Mouse (Mus musculus) neural tube, embryonic 13.5 days (tissue): Measurements from ENCODE around the gene 1520401A03Rik. TPM values are rescaled to one million over a fixed set of nuclear protein-coding genes. Genes with fewer than 3 reads are reported as not detected.

ENCODE experiments used
- ATAC-seq: fragments of 200-750 bp; cut with Nextera tagmentation; 2 replicates; pipeline ENCODE4 v1.8.0; 2017; ENCODE audit warnings: low read depth, mild to moderate bottlenecking, moderate TSS enrichment, moderate library complexity
- H3K27ac ChIP-seq: fragments of 300-500 bp; sonication (generic); replicated peaks from 2 replicates; pipeline ENCODE4 v1.5.1; 2015; ENCODE audit warnings: moderate library complexity, mild to moderate bottlenecking, inconsistent platforms
- H3K27me3 ChIP-seq: fragments of 300-500 bp; sonication (generic); 2 replicates; pipeline ENCODE4 v1.6.1; 2015; ENCODE audit warnings: mild to moderate bottlenecking, inconsistent platforms
- H3K36me3 ChIP-seq: fragments of 300-500 bp; sonication (generic); 2 replicates; pipeline ENCODE4 v1.6.1; 2015; ENCODE audit warnings: mild to moderate bottlenecking, inconsistent platforms
- H3K4me1 ChIP-seq: fragments of 300-500 bp; sonication (generic); replicated peaks from 2 replicates; pipeline ENCODE4 v1.6.1; 2015; ENCODE audit warnings: inconsistent platforms
- H3K4me2 ChIP-seq: fragments of 300-500 bp; sonication (generic); 2 replicates; pipeline ENCODE4 v1.6.1; 2015; ENCODE audit warnings: inconsistent platforms, mild to moderate bottlenecking, moderate library complexity
- H3K4me3 ChIP-seq: fragments of 300-500 bp; sonication (generic); 2 replicates; pipeline ENCODE4 v1.5.1; 2015; ENCODE audit warnings: mild to moderate bottlenecking, inconsistent platforms
- H3K9ac ChIP-seq: fragments of 300-500 bp; sonication (generic); 2 replicates; pipeline ENCODE4 v1.6.1; 2015; ENCODE audit warnings: moderate library complexity, mild to moderate bottlenecking, inconsistent platforms
- H3K9me3 ChIP-seq: fragments of 300-500 bp; sonication (generic); 2 replicates; pipeline ENCODE4 v1.6.1; 2016; ENCODE audit warnings: inconsistent platforms
- WGBS: fragments of 180-500 bp; shearing (Covaris S2); methylation state at CpG from one replicate; pipeline ENCODE4 v1.1.7; 2015; 5-methylcytosine and 5-hydroxymethylcytosine counted together
- polyA plus RNA-seq: library from polyadenylated mRNA; unstranded; fragments of >200 nt; fragmentation: Nextera tagmentation; extraction: Ambion mirVana; gene quantifications from 2 replicates; pipeline ENCODE4 v1.2.1, GENCODE M21; 2015

1520401A03Rik gene
- polyA plus RNA-seq, 1 experiment from 2014 or later = 0.36 TPM

DNA sequence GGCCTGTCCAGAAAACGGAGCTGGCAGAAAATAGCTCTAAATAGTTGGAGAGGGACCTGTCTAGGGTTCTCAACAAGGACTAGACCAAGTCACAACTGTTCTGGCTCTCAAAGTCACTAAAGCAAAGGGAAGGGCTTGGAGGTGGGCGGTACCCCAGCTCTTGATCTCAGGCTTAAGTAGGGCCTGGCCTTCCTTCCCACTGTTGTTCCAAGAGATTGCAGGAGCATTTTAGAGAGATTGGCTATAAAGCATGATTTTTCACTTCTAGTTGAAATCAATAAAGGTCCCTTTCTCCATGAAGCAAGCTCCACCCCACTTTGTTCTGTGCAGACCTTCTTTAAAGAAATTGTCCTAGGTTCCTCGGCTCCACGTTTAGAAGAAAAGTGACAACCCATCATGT is 2.9 kb upstream of the 1520401A03Rik start:
- H3K27me3 ChIP-seq = no peaks in the 10 kb centered on the region
- H3K4me2 ChIP-seq = peak overlapping the region; percentile 92
- H3K36me3 ChIP-seq = no peaks in the 10 kb centered on the region
- ATAC-seq = no peak
- peak overlapping the region; percentile 72 for H3K9ac ChIP-seq
- H3K4me3 ChIP-seq = peak overlapping the region; percentile 84
- WGBS = 67% methylated on average over 4 of the region's 4 CpGs
- peaks cover 13% of the 10 kb centered on the region for H3K4me1 ChIP-seq
- H3K9me3 ChIP-seq = no peaks in the 10 kb centered on the region
- peak overlapping the region; percentile 67; the same call in 1 of the 2 replicates for H3K27ac ChIP-seq

DNA sequence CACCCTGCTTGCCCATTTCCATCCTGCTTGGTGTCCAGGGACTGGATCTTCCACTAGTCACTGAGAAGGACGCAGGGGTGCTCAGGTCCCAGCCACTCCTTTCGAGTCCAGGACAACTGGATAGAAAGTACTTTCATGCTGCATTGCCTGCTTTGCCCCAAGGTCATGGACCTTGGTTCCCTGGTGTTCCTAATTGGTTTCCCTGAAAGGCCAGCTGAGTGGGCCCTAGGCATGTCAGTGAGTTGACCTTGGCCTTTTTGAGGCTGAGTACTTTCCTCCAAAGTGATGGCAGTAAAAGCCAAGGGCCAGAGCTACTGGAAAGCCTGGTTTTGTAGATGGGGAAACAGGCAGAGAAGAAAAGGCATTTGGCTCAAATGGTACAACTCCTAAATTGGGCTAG is 697 bp downstream of the 1520401A03Rik start:
- Histone ChIP-seq H3K36me3 (no peaks in the 10 kb centered on the region), H3K4me3 (no peak overlapping the region), H3K27me3 (no peaks in the 10 kb centered on the region), H3K4me1 (peaks cover 8% of the 10 kb centered on the region), H3K9ac (no peak overlapping the region), H3K4me2 (no peak overlapping the region), H3K27ac (no peak overlapping the region), H3K9me3 (no peaks in the 10 kb centered on the region)
- no peak for ATAC-seq
- 88% methylated on average over 2 of the region's 2 CpGs for WGBS

DNA sequence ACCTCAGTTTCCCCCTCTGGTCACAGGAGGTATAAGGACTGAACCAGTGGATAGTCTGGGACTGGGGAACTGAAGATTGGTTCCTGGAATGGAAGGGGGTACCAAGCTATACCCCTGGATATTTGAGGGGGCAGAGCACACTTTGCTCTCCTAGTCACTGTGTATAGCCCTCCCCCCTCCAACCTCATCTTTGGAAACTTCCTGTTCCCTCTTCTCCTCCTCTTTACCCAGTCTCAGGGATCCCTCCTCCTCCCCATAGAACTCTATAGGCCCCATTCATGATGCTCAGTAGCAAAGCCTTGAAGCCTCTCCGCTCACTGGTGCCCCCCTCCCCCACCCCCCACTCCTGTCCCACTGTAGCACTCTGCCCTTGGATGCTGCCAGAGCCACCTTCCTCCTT is 3.1 kb downstream of the 1520401A03Rik start:
- H3K4me2 ChIP-seq = no peak overlapping the region
- H3K4me1 ChIP-seq = no peaks in the 10 kb centered on the region
- no peaks in the 10 kb centered on the region for H3K36me3 ChIP-seq
- H3K9ac ChIP-seq = no peak overlapping the region
- H3K4me3 ChIP-seq = no peak overlapping the region
- H3K27ac ChIP-seq = no peak overlapping the region
- no peaks in the 10 kb centered on the region for H3K9me3 ChIP-seq
- H3K27me3 ChIP-seq = 0 out of 2 replicates have a peak, but pooled peaks cover 1% of the 10 kb centered on the region
- ATAC-seq = no peak
- WGBS = 13% methylated on average over 1 of the region's 1 CpGs

DNA sequence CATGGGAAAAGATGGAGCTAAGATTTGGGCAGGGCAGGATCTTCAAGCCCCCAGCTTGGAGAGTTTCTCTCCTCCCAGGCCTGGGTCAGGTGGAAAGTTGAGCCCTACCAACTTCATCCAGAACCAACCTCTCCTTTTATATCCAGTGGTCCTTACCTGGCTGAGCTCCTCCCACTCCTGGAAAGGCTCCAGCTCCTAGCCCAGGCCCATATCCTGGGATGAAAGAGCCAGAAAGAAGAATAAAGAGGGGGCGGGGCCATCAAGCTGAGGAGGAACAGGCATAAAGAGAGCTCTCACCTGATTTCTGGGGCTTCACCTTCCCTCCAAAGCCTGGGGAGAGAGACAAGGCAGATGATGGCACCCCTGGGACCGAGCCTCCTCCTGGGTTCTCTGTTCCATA is 5.6 kb downstream of the 1520401A03Rik start:
- no peak overlapping the region for H3K27ac ChIP-seq
- H3K4me2 ChIP-seq = no peak overlapping the region
- no peaks in the 10 kb centered on the region for H3K9me3 ChIP-seq
- ATAC-seq = no peak
- H3K27me3 ChIP-seq = 0 out of 2 replicates have a peak, but pooled peaks cover 11% of the 10 kb centered on the region
- 63% methylated on average over 2 of the region's 2 CpGs for WGBS
- no peak overlapping the region for H3K4me3 ChIP-seq
- H3K9ac ChIP-seq = no peak overlapping the region
- H3K36me3 ChIP-seq = no peaks in the 10 kb centered on the region
- H3K4me1 ChIP-seq = no peaks in the 10 kb centered on the region

DNA sequence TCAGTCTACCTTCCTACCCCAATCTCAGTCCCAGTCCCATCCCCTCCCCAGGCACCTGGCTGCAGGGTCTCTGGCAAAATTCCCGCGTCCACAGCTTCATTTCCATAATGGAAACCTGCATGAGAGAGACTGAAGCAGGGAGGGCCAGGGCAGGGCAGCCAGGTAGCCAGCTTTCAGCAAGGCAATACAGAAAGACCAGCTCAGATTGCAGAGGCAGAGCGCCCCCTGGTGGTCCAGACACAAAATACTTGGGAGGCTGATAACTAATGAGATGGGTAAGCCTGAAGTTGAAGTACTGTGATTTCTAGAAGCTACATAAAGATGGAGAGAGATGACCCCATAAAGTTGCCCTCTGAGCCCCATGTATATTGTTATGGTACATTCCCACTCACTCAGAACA is 16.4 kb downstream of the 1520401A03Rik start:
- Histone ChIP-seq H3K36me3 (no peaks in the 10 kb centered on the region), H3K4me3 (no peak overlapping the region), H3K4me2 (no peak overlapping the region), H3K27me3 (peaks cover 27% of the 10 kb centered on the region), H3K9ac (no peak overlapping the region), H3K9me3 (no peaks in the 10 kb centered on the region), H3K4me1 (peaks cover 10% of the 10 kb centered on the region; the same call in 1 of the 2 replicates), H3K27ac (no peak overlapping the region)
- peak; percentile 30; the same call in 1 of the 2 replicates for ATAC-seq
- 1% methylated on average over 3 of the region's 3 CpGs for whole genome bisulfite sequencing

DNA sequence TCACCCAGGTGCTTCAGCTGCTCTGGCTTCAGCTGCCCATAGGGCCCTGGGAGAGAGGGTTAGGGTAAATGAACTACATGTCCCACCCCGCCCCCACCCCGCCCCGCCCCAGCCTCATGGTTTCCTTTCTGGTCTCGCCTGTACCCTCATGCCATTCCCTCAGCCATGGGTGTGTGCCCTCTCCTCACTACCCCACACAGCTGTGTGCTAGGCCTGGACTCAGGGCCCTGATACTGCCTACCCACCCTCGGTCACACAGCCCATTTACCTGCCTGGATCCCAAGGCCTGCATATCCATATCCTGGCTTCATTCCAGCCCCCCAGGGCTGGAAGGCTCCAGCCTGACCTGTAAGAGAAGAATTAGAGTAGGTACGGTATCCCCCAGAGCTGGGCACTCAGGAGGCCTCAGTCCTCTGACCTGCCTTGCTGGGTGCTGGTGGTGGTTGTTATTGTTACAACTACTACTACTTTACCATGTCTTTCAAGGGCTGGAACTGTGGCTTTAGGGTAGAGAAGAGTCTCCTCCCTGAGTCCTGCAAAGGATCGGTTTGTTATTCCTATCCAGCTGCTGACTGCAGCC is 17.0 kb downstream of the 1520401A03Rik start:
- ATAC-seq = peak; percentile 42; the same call in 1 of the 2 replicates
- H3K4me1 ChIP-seq = peaks cover 10% of the 10 kb centered on the region; the same call in 1 of the 2 replicates
- H3K36me3 ChIP-seq = no peaks in the 10 kb centered on the region
- peaks cover 33% of the 10 kb centered on the region for H3K27me3 ChIP-seq
- WGBS = 75% methylated on average over 7 of the region's 7 CpGs
- no peak overlapping the region for H3K4me2 ChIP-seq
- H3K9ac ChIP-seq = no peak overlapping the region
- no peak overlapping the region for H3K27ac ChIP-seq
- no peaks in the 10 kb centered on the region for H3K9me3 ChIP-seq
- H3K4me3 ChIP-seq = no peak overlapping the region

DNA sequence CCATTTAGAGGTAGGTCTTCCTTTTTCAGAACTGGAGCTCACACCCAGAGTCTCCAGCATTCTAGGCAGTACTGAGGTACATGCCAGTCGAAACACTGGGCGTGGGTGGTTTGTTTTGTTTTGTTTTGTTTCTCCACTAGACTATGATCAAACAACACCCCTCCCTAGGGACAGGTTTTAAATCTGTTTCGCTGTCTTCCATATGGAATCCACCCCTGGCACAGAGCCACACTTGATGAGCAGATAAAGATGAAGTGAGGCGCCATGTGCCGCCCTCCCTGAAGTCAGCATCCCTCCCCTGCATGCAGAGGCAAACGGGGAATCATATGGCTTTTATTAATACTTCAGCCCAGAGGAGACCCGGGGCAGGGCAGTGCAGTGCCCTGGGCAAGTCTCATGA is 17.8 kb downstream of the 1520401A03Rik start:
- Histone ChIP-seq H3K4me1 (peaks cover 14% of the 10 kb centered on the region), H3K27me3 (peaks cover 33% of the 10 kb centered on the region), H3K9ac (peak overlapping the region; percentile 6; the same call in 1 of the 2 replicates), H3K27ac (0 out of 2 replicates have a peak overlapping the region, but pooled peaks have one; percentile 4), H3K36me3 (no peaks in the 10 kb centered on the region), H3K4me2 (0 out of 2 replicates have a peak overlapping the region, but pooled peaks have one; percentile 4), H3K4me3 (no peak overlapping the region), H3K9me3 (no peaks in the 10 kb centered on the region)
- ATAC-seq = peak; percentile 36; the same call in 1 of the 2 replicates
- WGBS = 40% methylated on average over 7 of the region's 7 CpGs

DNA sequence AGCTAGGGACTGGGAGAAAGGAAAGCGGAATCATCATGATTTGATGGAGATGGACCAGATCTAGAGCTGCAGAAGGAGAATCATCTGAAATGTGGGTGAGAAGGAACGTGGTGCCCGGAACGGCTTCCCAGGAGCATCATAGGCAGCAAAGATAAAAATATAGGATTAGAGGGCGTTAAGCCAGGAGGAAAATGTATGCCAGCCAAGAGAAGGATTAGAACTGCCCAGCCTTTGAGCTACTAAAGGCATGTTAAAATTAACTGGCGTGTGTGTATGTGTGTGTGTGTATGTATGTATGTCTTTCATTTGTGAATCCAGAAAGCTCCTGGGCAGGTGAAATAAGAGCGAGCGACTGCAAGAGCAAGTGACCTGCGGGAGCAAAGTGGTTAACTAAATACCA is 19.3 kb downstream of the 1520401A03Rik start:
- no peak overlapping the region for H3K4me3 ChIP-seq
- H3K9ac ChIP-seq = no peak overlapping the region
- H3K4me1 ChIP-seq = peaks cover 21% of the 10 kb centered on the region
- 88% methylated on average over 9 of the region's 9 CpGs for WGBS
- H3K4me2 ChIP-seq = no peak overlapping the region
- no peaks in the 10 kb centered on the region for H3K36me3 ChIP-seq
- ATAC-seq = no peak
- H3K27ac ChIP-seq = no peak overlapping the region
- H3K9me3 ChIP-seq = no peaks in the 10 kb centered on the region
- H3K27me3 ChIP-seq = peaks cover 44% of the 10 kb centered on the region

DNA sequence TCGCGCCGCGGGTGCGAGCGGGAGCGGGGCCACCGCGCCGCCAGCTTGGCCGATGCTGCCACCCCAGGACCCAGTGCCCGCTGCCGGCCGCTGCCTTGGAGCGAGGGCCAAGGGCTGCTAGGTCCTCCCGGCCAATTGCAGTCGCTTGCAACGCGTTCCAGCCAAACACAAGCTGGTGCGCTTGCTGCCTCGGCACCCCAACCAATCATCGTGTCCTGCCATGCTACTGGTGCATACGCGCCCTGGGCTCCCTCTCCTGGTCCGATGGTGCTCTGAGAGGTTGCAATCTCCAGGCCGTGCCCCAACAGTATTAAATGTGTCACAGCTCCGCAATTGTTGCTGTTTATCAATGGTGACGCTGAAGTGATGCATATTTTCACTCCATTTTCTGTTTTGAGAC is 22.5 kb downstream of the 1520401A03Rik start:
- Histone ChIP-seq H3K27ac (peak overlapping the region; percentile 64), H3K36me3 (no peaks in the 10 kb centered on the region), H3K4me1 (peaks cover 16% of the 10 kb centered on the region), H3K4me2 (peak overlapping the region; percentile 94), H3K4me3 (peak overlapping the region; percentile 78), H3K9ac (peak overlapping the region; percentile 78), H3K27me3 (peaks cover 49% of the 10 kb centered on the region), H3K9me3 (no peaks in the 10 kb centered on the region)
- under 1% methylated on average over 27 of the region's 28 CpGs for WGBS
- ATAC-seq = peak; percentile 96

DNA sequence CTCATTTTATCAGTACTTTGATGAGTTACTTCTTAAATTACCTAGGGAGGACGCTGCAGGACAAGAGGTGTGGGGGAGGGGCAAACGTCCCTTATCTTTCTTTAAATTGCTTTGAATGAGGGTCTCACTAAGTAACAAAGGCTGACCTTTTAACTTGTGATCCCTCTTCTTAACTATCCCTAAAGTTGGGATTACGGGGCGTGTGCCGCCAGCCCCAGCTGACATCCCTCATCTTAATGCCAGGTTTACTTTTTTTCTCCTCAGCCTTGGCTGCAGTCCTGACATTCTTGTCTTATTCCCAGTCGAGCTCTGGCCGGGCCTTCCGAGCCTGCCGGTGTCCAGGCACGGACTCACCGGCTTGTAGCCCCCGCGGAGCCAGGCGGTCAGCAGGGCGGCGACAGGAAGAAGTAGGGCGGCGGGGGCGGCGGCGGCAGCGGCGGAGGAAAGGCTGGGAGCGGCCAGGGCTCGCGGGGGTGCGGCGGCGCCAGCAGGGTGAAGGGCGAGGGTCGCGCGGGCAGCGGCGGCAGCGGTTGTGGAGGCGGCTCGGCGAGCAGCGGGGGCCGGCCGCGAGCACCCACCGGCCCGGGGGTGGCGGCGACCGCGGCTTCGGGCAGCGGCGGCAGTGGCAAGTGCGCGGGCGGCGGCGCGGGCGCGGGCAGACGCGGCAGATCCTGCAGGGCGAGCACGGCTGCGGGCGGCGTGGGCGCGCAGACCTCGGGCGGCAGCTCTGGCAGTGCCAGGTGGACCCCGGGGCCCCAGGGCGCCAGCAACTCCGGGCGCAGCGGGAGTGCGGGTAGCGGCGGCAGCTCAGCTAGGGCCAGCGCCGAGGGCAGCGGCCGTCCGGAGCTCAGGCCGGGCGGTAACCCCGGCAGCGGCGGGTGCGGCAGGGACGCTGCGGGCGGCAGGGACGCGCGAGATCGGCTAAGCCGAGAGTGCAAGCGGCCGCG is 23.2 kb downstream of the 1520401A03Rik start:
- Histone ChIP-seq H3K9me3 (no peaks in the 10 kb centered on the region), H3K9ac (peak overlapping the region; percentile 78), H3K4me3 (peak overlapping the region; percentile 78), H3K36me3 (no peaks in the 10 kb centered on the region), H3K4me1 (peaks cover 11% of the 10 kb centered on the region), H3K27ac (peak overlapping the region; percentile 64), H3K4me2 (peak overlapping the region; percentile 94), H3K27me3 (peaks cover 49% of the 10 kb centered on the region)
- ATAC-seq = peak; percentile 80
- under 1% methylated on average over 74 of the region's 101 CpGs for WGBS

DNA sequence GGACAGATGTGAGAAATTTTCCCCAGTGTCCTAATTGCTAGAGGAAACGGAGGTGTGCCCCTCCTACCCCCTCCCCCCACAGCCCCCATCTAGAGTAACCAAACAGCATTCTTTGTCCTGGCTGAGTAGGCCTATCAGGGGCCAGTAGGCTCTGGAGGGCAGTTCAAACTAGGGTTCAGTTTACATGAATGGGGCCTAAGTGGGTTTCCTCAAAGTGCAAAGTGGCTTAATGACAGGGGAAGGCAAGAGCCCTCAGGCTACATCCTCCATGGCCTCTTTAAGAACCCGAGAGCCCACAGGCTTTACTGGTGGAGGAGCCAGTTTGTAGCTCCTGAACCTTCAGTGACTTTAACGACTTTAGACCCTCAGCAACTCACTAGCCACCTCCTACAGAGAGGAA is 26.8 kb downstream of the 1520401A03Rik start:
- H3K9me3 ChIP-seq = no peaks in the 10 kb centered on the region
- H3K36me3 ChIP-seq = no peaks in the 10 kb centered on the region
- H3K27me3 ChIP-seq = peaks cover 28% of the 10 kb centered on the region
- H3K4me2 ChIP-seq = no peak overlapping the region
- H3K27ac ChIP-seq = no peak overlapping the region
- ATAC-seq = no peak
- no peak overlapping the region for H3K4me3 ChIP-seq
- WGBS = 7% methylated on average over 3 of the region's 3 CpGs
- no peak overlapping the region for H3K9ac ChIP-seq
- peaks cover 11% of the 10 kb centered on the region for H3K4me1 ChIP-seq

DNA sequence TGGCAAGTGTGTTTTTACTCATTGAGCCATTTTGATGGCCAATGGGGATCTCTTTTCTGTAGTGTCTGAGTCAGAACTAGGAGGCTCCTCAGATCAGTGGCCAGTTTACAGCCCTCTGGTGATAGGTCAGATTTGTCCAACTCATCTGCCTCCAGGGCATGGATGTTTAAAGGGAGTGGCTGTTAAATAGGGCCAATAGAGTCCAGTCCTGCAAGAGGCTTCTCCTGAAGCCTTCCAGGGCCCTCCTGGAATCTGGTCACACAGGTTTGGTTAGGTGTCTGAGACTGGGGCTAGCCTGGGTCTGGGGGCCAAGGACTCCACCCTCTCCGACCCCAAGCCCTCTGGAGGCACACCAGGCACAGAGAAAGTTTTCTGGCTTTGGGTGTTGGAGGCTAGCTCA is 28.1 kb downstream of the 1520401A03Rik start:
- Histone ChIP-seq H3K27ac (no peak overlapping the region), H3K9me3 (no peaks in the 10 kb centered on the region), H3K36me3 (no peaks in the 10 kb centered on the region), H3K4me3 (no peak overlapping the region), H3K4me1 (peaks cover 7% of the 10 kb centered on the region), H3K4me2 (no peak overlapping the region), H3K27me3 (peaks cover 26% of the 10 kb centered on the region), H3K9ac (no peak overlapping the region)
- 47% methylated on average over 1 of the region's 1 CpGs for WGBS
- no peak for ATAC-seq
